Mouse (Mus musculus): ENCODE measurements around the gene Olfr287.

Olfr287 gene

DNA sequence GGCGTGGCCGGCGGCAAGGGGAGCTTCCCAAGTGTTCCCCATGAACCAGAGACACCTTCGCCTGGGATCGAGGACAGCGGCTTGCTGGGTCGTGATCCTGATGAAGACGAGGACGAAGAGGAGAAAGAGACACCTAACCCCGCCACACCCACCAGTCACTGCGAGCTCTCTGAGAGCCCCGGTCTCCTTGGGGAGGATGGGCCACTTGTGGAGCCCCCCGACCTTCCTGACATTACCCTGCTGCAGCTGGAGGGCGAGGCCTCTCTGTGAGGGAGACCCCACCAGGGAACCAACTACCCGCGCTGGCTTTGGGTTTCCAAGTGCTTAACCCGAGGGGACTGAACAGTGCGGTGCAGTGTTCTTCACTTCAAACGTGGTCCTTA, 52.2 kb downstream of the Olfr287 start:
- DNase-seq (ENCODE audit: low read depth, low spot score), result no peak

DNA sequence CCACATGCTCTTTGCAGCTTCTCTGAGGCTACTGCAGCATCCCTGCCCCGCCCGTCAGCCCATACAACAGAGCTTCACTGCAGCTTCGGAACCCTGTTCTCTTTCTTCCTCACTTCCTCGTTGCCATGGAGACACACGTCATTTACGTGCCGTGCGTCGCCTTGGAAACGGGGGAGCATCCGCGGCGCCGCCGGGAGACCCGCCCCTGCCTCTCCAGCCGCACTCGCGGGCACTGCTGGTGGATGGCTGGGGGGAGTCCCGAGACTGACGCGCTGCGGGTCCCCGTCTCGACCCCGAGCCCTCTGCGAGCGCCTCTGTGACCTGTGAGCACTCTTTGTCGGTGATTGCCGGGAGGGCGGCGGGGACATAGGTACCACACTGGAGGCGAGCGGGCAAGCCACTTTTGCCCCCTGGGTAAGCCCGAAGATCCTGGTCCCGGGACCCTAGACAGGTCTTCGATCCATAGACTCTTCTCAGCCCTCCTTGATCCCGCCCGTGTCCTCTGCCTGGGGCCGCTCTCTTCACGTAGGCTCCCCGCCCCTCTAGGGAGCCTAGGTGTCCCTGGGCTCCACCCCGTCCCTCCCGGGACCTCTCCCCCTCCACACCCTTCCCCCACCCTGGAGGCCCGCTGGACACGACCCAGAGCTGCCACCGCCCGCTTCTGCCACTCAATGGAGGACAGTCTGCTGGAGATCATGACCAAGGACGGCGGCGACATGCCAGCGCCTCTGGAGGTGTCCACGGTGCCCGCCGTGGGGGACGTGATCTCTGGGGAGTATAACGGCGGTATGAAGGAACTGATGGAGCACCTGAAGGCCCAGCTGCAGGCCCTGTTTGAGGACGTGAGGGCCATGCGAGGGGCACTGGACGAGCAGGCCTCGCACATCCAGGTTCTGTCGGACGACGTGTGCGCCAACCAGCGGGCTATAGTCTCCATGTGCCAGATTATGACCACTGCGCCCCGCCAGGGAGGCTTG, 52.9 kb downstream of the Olfr287 start:
- DNase-seq (ENCODE audit: low read depth, low spot score), result peak; percentile 97

DNA sequence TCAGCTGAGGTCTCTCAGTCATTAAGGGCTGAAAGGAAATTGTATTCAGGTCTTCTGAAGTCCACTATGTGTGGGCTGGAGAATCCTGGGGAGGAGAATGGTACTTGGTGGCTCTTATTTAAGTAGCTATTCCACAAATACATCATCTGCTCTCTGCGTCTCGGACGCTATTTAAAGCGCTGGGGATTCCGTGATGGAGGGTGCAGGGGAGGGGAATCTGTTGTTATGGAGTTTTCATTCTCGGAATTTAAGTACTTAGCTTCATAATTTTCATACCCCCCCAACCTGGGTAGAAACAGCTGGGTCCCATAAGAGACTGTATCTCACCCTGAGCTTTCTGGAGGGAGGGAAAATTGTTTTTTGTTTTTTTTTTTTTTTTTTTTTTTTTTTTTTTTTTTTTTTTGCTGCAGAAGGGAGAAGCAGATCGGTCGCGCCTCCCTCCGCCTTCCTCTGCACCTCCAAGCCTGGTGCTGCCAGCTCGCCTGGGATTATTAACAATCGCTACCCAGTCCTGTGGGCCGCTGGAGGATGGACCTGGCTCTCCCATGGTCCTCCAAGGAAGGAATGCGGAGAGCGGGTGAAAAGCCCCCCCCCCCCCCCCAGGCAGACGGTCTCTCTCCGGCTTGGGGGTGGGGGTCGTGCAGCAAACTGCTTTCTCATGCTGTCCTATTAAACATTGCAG, 53.8 kb downstream of the Olfr287 start, which contains the start of gene Ccdc184:
Gene Ccdc184, plus strand, starts transcription at position 196 of the 682 bp plus-strand sequence.
- peak; percentile 75 for DNase-seq (ENCODE audit: low read depth, low spot score)

DNA sequence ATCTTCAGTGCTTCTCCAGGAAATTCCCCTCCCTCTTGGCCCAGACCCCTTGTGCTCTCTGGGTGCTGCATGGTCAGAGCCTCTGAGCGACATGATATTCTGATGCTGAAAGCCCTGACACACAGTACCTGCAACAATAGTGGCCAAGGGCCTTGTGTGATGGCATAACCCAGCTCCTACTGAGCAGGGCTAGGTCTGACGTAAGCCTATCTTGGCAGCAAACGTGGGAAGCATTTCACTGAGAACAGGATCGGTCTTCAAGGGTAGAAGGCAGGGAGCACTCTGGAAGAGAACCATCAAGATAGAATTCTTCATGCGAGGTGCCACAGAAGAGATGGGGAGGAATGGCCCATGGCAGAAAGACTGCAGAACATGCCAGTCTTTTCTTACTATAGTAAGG, 55.3 kb downstream of the Olfr287 start, which contains the start of gene Asb8:
Gene Asb8, minus strand, starts transcription at position 101 of the 400 bp plus-strand sequence.
- DNase-seq (ENCODE audit: low read depth, low spot score), result no peak

DNA sequence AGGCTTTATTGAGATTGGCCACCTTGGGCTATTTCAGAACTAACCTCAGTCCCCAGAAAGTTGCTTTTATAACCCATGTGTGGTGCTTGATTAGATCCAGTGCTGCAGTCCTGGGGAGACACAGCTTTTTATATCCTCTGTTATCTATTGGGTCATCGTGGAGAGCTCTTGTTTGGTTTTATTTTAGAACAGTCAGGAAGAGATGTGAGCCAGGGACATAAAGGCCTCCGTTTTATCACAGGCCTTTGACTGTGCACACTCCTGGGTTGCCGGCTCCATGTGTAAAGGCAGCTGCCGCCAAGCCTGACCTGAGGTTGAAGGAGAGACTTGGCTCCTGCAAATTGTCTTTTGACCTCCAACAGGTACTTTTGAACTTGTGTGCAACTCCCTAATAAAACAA, 58.3 kb downstream of the Olfr287 start:
- no peak for DNase-seq (ENCODE audit: low read depth, low spot score)

DNA sequence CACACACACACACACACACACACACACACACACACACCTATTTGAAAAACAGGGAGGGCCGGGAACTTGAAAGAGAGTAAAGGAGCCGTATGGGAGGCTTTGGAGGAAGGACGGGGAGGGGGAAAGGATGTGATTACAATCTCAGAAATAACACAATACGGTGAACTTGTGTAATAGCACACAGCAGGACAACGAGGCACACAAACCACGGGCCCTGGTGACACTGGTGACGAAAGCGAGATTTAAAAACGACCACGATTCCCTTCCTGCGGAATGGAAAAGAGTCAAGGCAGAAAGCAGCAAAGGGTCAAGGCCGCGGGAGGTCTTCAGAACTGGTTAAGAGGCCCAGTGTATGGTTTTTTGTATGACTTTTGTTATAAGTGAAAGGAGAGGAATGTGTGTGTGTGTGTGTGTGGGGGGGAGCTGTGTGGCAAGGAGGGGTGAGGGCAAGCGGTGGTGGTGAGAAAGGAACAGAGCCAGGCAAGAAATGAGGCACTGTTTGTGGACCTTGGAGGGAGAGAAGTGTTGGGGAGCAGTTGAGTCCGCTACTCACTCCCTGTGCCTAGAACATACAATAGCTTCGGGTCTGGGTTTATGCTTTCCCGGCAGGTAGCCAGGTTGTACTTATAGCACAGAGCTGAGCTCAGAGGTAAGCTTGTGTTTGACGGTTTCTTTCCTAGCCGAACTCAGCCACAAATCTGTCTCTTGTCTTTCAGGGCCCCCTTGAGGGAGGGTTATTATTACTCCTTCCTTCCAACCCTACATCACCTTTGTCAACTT, 59.6 kb downstream of the Olfr287 start:
- no peak for DNase-seq (ENCODE audit: low read depth, low spot score)

DNA sequence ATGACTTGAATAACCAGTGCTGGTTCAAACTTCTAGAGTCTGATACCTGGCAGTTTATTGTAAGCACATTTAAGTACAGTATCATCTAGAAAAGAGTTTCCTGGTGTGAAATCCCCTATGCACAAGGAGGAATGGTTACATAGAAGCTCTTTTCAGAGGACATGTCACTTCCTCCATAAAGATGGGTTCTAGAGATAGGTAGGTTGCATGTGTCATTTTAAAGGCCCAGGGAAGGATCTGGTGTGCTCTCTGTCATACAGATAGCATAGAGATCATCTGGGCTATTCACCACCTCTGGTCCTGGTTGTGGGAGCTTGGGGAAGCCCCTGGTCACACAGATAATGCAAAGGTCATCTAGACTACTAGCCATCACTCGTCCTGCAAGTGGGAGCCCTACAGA, 63.6 kb downstream of the Olfr287 start:
- no peak for DNase-seq (ENCODE audit: low read depth, low spot score)

All from brain, adult 2 months (tissue).